Mouse (Mus musculus): ENCODE results near the gene Etv6.

The Etv6 gene

GRCm38 (mm10) chr6:134075031-134075430 is 39.5 kb downstream of the Etv6 start:
- DNase-seq (ENCODE audit: low spot score) = no peak

GRCm38 (mm10) chr6:134078016-134078415 is 42.5 kb downstream of the Etv6 start:
- no peak for DNase-seq (ENCODE audit: low spot score)

GRCm38 (mm10) chr6:134079112-134079511 is 43.6 kb downstream of the Etv6 start:
- no peak for DNase-seq (ENCODE audit: low spot score)

DNA sequence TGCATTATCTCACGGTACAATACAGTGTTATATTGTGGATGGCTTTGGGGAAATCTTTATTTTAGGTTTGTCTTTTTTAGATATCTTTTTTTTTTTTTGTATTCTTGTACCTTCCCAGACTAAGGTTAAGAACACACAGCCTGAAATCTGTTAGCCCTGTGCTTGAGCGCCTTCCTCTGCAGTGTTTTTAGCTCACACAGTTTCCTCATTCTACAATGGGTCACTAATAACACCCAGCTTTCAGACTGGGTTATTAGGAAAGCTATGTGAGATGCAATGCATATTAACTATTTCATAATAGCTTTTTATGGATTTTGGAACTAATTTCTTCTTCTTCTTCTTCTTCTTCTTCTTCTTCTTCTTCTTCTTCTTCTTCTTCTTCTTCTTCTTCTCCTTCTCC is 44.1 kb downstream of the Etv6 start:
- DNase-seq (ENCODE audit: low spot score) = no peak

GRCm38 (mm10) chr6:134080946-134081345 is 45.4 kb downstream of the Etv6 start:
- no peak for DNase-seq (ENCODE audit: low spot score)

DNA sequence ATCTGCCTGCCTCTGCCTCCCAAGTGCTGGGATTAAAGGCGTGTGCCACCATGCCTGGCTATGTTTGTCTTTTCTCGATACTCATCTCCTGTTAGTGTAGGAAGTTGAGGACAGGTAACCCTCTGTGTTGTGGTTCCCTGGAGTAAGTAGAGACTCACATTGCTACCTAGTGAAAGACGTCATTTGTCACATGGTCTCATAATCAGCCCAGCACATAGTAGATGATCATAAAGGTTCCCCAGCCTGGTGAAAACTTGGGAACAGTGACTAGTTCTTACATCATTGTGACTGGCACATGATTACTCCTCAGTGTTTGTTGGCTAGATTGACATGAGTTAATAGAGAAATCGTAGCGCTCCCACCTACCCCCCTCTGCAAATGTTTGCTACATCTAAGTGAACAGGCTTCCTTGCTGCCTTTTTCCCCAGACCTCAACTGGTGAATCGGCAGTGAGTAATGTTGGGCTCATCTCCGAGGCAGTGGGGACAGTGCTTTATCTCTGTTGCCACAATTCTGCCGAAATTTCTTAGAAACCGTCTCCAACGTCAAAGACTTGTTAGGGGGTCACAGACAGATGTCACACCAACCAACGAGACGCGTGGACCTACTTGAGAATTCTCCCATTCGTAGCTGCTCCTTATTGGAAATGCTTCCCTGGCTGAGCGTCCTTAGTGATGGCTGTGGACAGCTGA is 46.9 kb downstream of the Etv6 start:
- DNase-seq (ENCODE audit: low spot score) = peak; percentile 8

GRCm38 (mm10) chr6:134083428-134083827 is 47.9 kb downstream of the Etv6 start:
- DNase-seq (ENCODE audit: low spot score) = no peak

GRCm38 (mm10) chr6:134086351-134086750 is 50.9 kb downstream of the Etv6 start:
- no peak for DNase-seq (ENCODE audit: low spot score)

DNA sequence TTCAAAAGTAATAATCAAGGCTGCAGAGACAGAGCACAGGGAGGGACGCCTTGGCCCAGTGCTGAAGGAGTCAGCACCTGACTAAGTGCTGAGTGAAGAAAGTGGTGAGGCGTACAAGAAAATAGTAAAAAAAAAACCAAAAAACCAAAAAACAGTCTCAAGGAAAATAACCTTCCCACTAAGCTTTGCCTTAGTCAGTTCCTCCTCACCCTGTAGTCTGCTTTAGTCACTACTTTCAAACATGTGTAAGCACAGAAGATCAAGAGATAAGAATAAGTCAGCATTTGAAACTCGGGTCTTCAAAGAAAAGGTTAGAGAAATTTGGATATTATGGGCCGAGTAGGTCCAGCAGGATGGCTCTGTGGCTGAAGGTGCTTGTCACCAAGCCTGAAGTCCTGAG is 52.2 kb downstream of the Etv6 start:
- no peak for DNase-seq (ENCODE audit: low spot score)

DNA sequence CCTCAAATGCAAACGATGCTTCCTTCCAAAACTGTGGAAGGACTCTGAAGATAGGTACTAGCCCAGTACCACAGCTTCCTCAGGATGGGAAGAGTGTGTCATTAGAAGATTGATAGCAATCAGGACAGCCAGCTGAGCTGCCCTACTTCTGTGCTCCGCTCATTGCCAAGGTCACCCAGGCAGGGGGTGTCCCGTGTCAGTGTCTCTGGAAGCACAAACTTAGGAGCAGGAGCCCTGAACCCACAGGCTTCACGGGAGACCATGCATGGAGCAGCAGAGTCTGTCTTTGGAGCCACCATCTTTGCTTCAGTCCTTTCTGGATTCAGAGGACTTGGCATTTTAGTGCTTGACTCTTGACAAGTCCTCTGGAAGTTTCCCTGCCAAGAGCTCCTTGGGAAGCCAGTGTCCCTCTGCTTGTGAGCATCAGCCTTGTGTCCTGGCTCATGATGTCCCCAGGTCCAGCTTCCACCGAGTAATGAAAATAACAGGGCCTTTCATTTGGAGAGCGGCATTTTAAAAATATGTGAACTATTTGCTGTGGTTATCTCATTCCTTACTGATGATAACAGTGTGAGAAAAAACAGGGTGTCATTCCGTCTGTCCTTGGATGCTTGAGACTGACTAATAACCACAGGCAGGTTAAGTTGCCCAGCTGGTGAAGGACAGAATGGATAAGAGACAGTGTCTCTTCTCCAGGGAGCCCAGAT is 54.3 kb downstream of the Etv6 start:
- DNase-seq (ENCODE audit: low spot score) = no peak

DNA sequence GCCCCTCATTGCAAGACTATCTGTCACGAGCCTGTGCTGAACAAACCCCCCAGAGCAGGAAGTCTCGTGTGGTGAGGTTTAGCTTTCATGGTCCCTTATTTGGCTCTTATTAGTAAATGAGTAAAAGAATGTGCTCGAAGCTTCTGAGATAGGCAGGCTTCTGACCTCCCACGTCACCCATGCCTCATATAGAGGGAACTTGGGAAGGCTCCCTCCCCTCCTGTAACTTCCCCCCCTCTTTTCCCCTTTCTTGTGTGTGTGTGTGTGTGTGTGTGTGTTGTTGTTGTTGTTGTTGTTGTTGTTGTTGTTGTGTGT is 54.8 kb downstream of the Etv6 start:
- no peak for DNase-seq (ENCODE audit: low spot score)

GRCm38 (mm10) chr6:134090875-134091274 is 55.4 kb downstream of the Etv6 start:
- DNase-seq (ENCODE audit: low spot score) = no peak

- no peak for DNase-seq (ENCODE audit: low spot score)
Measured at GRCm38 (mm10) chr6:134091398-134091801, 55.9 kb downstream of the Etv6 start.

GRCm38 (mm10) chr6:134094066-134094465 is 58.6 kb downstream of the Etv6 start:
- DNase-seq (ENCODE audit: low spot score) = no peak

- no peak for DNase-seq (ENCODE audit: low spot score)
Measured at GRCm38 (mm10) chr6:134094620-134095019, 59.1 kb downstream of the Etv6 start.

DNA sequence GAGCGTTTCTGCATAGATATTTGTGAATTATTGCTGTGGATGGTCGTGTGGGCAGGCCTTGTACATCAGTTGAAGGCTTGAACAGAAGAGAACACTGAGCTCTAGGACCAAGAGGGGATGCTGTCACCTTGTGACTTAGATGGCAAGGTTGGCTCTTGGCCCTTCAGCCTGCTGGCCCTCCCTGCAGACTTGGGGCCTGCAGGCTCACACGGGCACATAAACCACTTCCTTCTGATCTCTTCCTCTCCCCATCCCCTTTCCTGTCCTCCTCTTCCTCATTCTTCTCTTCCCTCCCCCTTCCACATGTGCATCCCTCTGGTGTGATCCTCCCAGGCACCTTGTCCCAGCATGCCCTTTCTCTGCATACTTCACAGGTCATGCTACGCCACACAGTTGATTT is 60.1 kb downstream of the Etv6 start:
- DNase-seq (ENCODE audit: low spot score) = no peak

DNA sequence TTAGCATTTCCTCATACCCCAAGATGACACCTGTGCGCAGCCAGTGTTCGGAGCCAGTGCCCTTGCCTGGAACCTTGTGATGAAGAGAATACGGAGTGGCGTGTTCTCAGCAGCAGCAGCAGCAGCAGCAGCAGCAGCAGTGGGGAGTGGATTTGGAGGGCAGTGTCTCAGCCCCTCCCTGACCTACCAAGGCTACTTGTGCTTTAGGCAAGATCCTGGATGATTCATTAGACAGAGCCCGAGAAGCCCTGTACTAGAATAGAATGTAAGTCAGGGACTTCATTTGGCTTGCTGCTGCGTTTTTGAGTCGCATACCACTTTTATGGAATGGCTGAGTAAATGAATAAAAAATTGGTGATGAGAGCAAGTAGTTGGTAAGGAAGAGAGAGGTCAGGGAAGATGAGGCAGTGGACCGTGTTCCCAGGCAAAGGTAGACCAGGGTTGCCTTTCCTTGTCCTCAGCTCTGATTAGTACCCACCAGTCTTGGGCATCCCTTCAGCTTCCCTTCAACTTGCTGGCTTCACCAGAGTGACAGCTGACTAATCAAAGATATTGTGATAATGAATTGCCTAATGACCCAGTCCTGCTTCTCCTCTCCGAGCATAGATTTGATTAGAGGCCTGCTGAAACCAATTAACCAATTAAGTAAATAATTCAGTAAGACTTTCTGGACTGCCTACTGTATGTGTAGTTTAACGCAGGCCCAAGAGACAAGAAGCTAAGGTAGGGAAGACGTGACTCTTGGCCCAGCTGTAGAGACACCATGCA is 64.7 kb downstream of the Etv6 start:
- no peak for DNase-seq (ENCODE audit: low spot score)

GRCm38 (mm10) chr6:134102396-134102795 is 66.9 kb downstream of the Etv6 start:
- DNase-seq (ENCODE audit: low spot score) = no peak

- DNase-seq (ENCODE audit: low spot score) = no peak
Measured at GRCm38 (mm10) chr6:134103519-134103918, 68.0 kb downstream of the Etv6 start.

- DNase-seq (ENCODE audit: low spot score) = peak; percentile 37
Measured at GRCm38 (mm10) chr6:134105514-134106201, 70.2 kb downstream of the Etv6 start.

GRCm38 (mm10) chr6:134107696-134108095 is 72.2 kb downstream of the Etv6 start:
- DNase-seq (ENCODE audit: low spot score) = no peak

- no peak for DNase-seq (ENCODE audit: low spot score)
Measured at GRCm38 (mm10) chr6:134109675-134110074, 74.2 kb downstream of the Etv6 start.

GRCm38 (mm10) chr6:134110206-134110605 is 74.7 kb downstream of the Etv6 start:
- DNase-seq (ENCODE audit: low spot score) = no peak

All from T-cell, adult 2 months (primary cell).